Mouse (Mus musculus) gastrocnemius, postnatal 36 days (tissue): ENCODE results near the gene Gpr25. TPM values are rescaled to one million over a fixed set of nuclear protein-coding genes. Genes with fewer than 3 reads are reported as not detected.
A peak's percentile ranks its signal among the peaks of the same experiment; 100 is the strongest.

Source experiments
- DNase-seq, 2 experiments: peaks; one replicate each; pipeline ENCODE4 v3.0.0; 2022
- intact Hi-C: fragments of 180-260 bp; cut with DNase I; formaldehyde crosslinking; loops from one replicate; pipeline ENCODE4 v1.15.1; 2025
- long read RNA-seq, 2 experiments: library from polyadenylated mRNA; stranded (forward); transcript quantifications; one replicate each; pipeline ENCODE4 v2.0.0; 2021
- total RNA-seq, 2 experiments: library from RNA; stranded (reverse); gene quantifications; 2 replicates each; pipeline ENCODE4 v1.2.3; 2021

Gene Gpr25
- total RNA-seq, result not detected
- long read RNA-seq, experiment 1, result 0 reads
- long read RNA-seq, experiment 2, result 0 reads

GRCm38 (mm10) chr1:136260635-136261238, at the start of gene Gpr25:
Gene Gpr25 (minus strand): TSS chr1:136260873.
- intact Hi-C loops, result no loop called here
- no peak for DNase-seq

DNA sequence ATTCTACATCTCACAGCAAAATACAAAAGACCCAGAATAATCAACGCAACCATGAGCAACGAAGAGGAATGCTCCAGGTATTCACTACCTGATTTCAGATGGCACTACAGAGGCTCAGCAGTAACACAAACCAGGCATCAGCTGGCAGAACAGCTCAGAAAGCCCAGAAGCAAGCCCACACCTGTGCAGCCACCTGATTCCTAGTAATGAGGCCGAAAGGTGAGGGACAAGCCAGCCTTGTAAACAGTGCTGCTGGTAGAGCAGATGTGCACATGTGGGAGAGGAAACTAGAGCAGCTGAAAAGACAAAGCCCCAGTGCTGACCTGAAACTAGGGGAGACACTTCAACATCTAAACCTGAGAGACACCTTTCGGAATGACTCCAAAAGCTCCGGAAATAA, 48.5 kb upstream of the Gpr25 start:
- intact Hi-C loops, result loop anchor here (5.0 kb wide), 1 partner anchor 148 kb away; no protein-coding TSS in a partner anchor
- no peak for DNase-seq

GRCm38 (mm10) chr1:136306424-136306823, 45.8 kb upstream of the Gpr25 start:
- intact Hi-C loops, result loop anchor here (5.0 kb wide), 1 partner anchor 151 kb away; no protein-coding TSS in a partner anchor
- no peak for DNase-seq

GRCm38 (mm10) chr1:136293961-136294360, 33.3 kb upstream of the Gpr25 start:
- intact Hi-C loops, result loop anchor here (5.0 kb wide), 1 partner anchor 163 kb away; no protein-coding TSS in a partner anchor
- no peak for DNase-seq

- no peak for DNase-seq
- intact Hi-C loops, result loop anchor here (5.0 kb wide), 1 partner anchor 167 kb away; no protein-coding TSS in a partner anchor
Measured at GRCm38 (mm10) chr1:136289803-136290202, 29.1 kb upstream of the Gpr25 start.

GRCm38 (mm10) chr1:136277366-136277765, 16.7 kb upstream of the Gpr25 start:
- intact Hi-C loops, result no loop called here
- DNase-seq, result no peak

- intact Hi-C loops, result no loop called here
- DNase-seq, result no peak
Measured at GRCm38 (mm10) chr1:136268224-136268623, 7.6 kb upstream of the Gpr25 start.

DNA sequence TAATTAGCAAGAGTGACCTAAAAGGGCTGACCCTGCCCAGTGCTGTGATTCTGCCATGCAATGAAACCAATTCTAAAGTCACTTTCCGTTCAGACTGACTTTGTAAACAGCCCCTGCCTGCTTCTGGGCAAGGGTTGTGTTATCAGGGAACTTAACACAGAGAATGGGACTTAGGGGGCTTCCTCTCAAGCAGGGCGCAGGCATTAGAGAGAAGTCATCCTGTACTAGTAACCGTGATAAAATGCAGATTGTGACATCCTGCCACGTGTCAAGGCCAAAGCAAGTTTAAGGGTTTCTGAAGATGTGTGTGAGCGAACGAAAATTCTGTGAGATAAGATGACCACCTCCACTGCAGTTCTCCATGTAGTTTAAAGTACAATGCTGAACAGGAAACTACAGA, 5.5 kb upstream of the Gpr25 start:
- intact Hi-C loops, result no loop called here
- no peak for DNase-seq

DNA sequence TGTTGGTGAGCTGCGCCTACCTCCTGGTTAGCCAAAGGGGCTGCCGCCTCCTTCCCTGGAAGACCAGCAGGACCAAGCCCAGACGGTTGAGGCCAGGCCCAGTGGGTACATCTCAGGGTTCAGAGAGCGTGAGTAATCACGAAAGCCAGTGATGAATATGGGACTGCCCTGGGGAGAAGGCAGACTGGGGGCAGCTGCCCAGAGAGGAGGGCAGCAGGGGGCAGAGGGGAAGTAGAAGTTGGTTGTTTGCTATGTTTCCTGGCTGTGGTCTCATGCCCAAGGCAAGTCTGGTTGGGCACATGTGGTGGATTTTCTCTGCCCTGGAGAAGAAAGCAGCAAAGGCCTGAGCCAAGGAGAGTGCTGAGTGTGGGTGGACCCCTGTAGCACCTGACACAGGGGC, 2.7 kb upstream of the Gpr25 start:
- no peak for DNase-seq
- intact Hi-C loops, result no loop called here

GRCm38 (mm10) chr1:136259893-136260634, 609 bp downstream of the Gpr25 start:
- DNase-seq, result peak; percentile 42 to 51
- intact Hi-C loops, result no loop called here

DNA sequence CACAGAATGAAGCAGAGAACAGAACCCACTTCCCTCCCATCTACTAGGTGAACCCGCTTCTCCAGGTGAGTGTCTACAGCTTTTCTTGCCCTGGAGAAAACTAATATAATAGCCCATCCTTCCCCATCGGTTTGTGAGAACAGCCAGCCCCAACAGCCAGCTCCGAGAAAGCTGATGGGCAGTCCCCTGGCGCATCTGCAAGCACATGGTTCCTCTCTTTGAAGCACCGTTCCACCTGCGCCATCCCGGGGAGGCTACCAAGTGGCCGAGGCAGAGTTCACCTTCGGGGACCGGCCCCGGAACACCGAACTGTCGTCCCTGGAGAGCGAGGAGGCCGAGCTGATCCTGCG, 1.2 kb downstream of the Gpr25 start:
- DNase-seq, result no peak

GRCm38 (mm10) chr1:136258495-136258894, 2.2 kb downstream of the Gpr25 start:
- intact Hi-C loops, result no loop called here
- DNase-seq, result no peak

More for the DNA sequence above, 1.2 kb downstream of the Gpr25 start:
- intact Hi-C loops, result no loop called here

GRCm38 (mm10) chr1:136255657-136256056, 5.0 kb downstream of the Gpr25 start:
- DNase-seq, result no peak
- intact Hi-C loops, result no loop called here

DNA sequence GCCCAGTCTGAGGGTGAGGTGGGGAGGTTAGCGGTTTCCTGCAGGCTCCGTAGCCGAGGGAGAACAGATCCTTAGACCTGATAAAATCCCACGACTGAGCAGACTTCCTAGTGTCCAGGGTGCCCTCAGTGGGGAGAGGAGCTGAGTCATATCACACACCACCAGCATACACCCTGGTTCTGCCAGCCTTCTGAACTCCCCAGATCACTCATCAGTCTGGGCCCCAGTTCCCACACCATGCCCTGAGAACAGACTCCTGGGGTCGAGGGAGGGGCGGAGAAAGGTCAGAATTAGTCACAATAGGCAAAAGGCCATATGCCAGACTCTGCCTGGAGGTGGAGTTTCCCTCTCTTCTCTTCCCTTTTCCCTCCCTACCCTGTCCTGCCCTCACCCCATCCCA, 5.5 kb downstream of the Gpr25 start:
- intact Hi-C loops, result no loop called here

GRCm38 (mm10) chr1:136254503-136255065, 6.1 kb downstream of the Gpr25 start:
- no peak for DNase-seq
- intact Hi-C loops, result no loop called here

More for the DNA sequence above, 5.5 kb downstream of the Gpr25 start:
- DNase-seq, result no peak

DNA sequence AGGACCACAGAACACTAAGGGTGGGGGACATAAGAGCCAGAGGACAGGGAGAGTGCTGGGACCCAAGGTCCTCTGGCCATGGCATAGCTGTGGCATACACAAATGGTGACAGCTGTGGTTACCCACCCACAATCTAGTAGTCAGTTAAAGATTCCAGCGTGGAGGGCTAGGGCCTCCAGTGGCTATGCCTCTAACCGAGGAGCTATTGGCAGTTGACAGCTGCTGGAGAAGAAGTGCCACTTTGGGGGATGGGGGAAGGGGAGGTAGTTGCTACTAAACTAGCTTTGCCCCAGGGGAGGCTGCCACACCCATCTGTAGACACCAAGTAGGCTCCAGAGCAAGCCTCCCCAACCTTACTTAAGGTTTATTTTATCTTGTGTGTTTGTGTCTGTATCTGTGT, 7.2 kb downstream of the Gpr25 start:
- intact Hi-C loops, result no loop called here
- no peak for DNase-seq

DNA sequence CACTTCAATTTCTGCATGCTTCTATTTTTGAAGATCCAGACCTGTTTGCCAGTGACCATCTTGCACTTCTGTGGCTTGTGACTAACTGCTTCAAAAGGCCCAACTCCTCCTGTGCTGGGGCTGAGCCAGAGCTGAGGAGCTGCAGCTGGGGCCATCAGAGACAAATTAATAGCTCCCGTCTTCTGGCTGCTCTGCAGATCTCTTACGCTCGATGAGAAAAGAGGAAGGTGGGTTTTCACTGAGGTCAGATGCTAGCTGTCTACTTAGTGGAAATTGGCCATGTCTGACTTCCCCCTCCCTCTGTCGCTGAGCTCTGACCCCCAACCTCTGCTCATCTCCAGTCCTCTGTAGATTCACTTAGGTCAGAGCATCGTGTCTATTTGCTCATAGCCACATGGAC, 11.0 kb downstream of the Gpr25 start:
- intact Hi-C loops, result no loop called here
- no peak for DNase-seq

DNA sequence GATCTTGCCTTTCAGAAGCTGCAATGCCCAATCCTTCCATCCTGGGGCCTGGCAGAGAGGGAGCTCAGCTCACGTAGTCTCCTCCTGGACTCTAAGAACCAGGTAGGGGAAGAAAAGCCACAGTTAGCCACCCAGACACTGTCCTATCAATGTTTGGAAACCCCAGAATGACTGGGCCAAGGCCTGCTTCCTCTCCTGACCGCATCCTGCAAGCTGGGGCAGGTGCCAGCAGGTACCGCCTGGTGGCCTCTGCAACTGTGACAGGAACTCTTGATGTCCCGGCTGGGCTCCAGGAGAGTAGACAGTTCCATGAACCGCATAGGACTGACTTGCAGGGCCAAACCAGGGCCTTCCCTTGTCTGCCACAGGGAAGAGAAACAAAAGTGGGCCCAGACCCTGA, 13.3 kb downstream of the Gpr25 start:
- DNase-seq, result no peak
- intact Hi-C loops, result no loop called here

DNA sequence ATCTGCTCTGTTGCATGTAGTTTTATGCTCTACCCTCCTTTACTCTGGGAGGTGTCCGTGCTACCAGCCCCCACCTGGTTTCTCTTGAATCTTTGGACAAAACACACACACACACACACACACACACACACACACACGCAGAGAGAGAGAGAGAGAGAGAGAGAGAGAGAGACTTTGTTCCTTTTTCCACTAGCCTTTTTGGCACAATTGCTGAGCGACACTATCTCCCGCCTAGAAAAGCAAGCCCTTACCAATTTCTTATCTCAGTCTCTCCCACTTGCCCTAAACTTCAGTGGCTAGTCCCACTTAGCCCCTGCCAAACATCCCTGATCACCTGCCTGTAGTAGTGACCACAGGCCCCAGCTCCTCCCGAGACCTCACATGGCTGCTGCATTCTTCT, 16.2 kb downstream of the Gpr25 start:
- intact Hi-C loops, result no loop called here

GRCm38 (mm10) chr1:136241801-136242200, 18.9 kb downstream of the Gpr25 start:
- no peak for DNase-seq
- intact Hi-C loops, result no loop called here

More for the DNA sequence above, 16.2 kb downstream of the Gpr25 start:
- no peak for DNase-seq

DNA sequence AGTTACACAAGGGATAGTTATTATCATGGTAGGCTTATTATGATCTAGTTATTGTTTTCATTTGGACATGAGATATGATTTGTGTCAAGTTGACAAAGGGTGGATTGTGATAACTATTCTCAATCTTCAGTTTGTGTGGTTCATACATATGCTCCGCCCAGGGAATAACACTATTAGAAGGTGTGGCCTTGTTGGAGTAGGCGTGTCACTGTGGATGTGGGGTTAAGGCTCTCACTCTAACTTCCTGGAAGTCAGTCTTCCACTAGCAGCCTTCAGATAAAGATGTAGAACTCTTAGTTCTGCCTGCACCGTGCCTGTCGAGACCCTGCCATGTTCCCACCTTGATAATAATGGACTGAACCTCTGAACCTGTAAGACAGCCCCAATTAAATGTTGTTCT, 22.2 kb downstream of the Gpr25 start:
- intact Hi-C loops, result no loop called here
- DNase-seq, result no peak
